Mouse (Mus musculus) hindlimb bud, embryonic 11.5 days (tissue): ENCODE data around the gene Cd27.

Experiments used
- DNase-seq: peaks from one replicate; pipeline ENCODE4 v3.0.0-alpha.2; 2012; ENCODE audit warnings: low read depth, low spot score; ENCODE audit errors: extremely low spot score

Gene Cd27

GRCm38 (mm10) chr6:125215148-125215954 lies 21.5 kb downstream of the Cd27 start, which contains the start of gene Vamp1:
Gene Vamp1, plus strand, starts transcription at chr6:125215551.
- peak; percentile 93 for DNase-seq

DNA sequence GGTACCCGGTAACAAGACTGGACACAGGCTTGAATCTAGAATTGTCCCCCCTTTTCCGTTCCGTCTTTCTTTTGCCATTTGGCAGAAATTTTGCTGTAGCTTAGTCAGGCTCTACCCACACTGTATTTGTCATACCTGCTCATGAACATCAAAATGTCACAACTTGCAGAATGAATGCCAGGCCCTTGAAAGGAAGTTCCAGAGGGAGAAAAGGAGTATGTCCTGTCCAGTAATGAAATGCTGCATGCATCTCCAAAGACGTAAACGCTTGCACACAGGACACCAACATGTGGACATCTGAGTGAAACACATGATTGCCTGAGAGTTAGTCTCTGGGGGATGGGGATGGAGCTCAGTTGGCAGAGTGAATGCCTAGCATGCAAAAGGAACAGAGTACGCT lies 23.1 kb downstream of the Cd27 start:
- no peak for DNase-seq

DNA sequence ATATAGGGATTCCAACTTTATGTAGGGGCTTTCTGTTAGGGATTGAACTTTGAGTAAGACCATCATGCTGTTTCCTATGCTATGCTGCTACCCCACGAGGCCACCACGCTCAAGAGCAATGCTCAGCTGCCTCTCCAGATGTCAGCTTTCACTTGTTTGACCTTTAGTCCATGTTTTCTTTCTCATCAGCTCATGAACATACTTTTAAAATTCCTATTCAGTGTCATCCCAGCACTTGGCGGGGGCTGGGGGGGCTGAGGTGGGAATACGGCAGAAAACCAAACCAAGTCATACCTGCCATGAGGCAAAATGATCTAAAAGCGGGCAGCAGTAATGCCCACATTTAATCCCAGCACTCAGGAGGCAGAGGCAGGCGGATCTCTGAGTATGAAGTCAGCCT lies 23.7 kb downstream of the Cd27 start:
- no peak for DNase-seq

- no peak for DNase-seq
Observed at GRCm38 (mm10) chr6:125212621-125213020, 24.2 kb downstream of the Cd27 start.

DNA sequence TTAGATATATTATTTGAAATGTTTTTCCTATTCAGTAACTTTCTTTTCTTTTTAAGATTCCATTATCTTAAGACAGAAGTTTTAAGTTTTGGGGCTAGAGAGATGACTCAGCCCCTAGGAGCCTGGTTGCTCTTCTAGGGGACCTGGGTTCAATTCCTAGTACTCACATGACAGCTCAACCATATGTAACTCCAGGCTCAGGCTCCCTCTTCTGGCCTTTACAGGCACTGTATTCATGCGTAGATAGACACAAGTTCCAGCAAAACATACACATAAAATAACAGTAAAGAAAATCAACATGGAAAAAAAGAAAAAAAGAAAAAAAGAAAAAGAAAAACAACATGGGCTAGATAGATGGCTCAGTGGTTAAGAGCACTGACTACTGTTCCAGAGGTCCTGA lies 26.4 kb downstream of the Cd27 start:
- DNase-seq = no peak

DNA sequence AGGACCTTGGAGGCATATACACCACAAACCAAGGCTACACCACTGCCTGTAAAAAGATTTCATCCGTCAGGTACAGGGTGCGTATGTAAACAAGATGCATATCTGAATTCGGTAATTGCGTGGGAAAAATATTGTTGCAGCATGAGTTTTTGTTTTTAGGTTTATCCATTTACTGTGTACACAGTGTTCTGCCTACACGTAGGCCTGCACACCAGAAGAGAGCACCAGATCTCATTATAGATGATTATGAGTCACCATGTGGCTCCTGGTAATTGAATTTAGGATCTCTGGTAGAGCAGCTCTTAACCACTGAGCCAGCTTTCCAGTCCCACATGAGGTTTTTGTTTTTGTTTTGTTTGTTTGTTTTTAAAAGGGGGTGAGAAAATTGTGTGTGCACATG lies 39.6 kb downstream of the Cd27 start:
- DNase-seq = no peak

- DNase-seq = no peak
Observed at GRCm38 (mm10) chr6:125196301-125196700, 40.5 kb downstream of the Cd27 start.

GRCm38 (mm10) chr6:125195541-125196075 lies 41.2 kb downstream of the Cd27 start:
- no peak for DNase-seq

DNA sequence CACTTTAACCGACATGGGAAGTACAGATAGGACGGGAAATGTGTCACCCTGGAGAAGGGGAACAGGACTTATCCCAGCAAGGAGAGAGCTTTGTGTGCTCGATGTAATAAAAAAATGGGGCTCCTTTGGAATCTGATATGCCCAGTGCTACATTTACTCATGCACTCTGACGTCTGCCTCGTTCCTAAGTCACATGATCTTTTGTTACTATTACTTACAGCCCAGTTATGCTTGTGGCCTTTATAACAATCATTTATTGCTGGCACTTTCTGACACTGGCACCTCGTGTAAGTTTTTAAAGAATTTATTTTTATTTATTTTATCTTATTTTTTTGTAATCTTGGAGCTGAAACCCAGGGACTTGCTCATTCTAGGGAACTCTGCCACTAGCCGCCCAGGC lies 43.4 kb downstream of the Cd27 start:
- DNase-seq = no peak

DNA sequence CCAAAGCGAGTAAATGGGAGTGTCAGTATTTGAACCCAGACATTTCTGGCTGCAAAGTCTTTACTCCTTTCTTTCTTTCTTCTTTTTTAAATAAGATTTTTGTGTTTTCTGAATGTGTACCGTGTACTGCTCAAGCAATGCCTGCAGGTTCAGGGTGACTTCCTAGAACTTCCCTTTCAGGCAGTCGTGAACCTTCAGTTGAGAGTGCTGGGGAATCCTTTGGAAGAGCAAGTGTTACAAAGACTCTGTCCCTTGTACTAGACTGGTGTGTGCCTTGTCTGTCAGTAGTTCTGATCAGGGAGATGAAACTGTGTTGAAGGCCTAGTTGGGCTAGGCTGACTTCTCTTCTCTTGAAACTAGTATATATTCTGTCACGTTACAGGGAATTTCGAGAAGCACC lies 44.0 kb downstream of the Cd27 start:
- DNase-seq = no peak

- DNase-seq = peak; percentile 56
Observed at GRCm38 (mm10) chr6:125192016-125192714, 44.6 kb downstream of the Cd27 start.

- peak; percentile 85 for DNase-seq
Observed at GRCm38 (mm10) chr6:125191332-125192015, 45.3 kb downstream of the Cd27 start, which contains the start of the genes Ncapd2 and Mrpl51. Gene Ncapd2, minus strand, starts transcription at chr6:125191701. Gene Mrpl51, plus strand, starts transcription at chr6:125191801.

DNA sequence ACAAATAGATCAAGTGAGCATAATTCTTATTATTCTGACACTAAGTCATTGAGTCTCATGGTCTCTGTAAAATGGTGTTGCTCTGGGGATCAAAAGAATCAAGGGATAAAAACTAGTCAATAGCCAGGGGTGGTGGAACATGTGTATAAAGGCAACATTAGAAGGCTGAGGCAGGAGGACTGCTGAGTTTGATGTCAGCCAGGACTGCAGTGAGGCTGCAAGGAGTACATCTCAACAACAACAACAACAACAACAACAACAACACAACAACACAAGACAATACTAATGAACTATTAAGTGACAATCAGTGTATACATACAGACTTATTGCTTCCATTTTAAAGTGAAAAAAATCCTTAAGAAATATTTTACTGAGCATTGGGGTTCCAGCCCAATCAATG lies 46.0 kb downstream of the Cd27 start:
- peak; percentile 10 for DNase-seq

GRCm38 (mm10) chr6:125186203-125186602 lies 50.6 kb downstream of the Cd27 start:
- DNase-seq = no peak
